Mouse (Mus musculus) neural tube, embryonic 11.5 days (tissue): ENCODE measurements at regions not wholly inside any gene's neighbourhood (a gene's known extent, or its start where the extent isn't known, plus 50 kb on each side); places are given as distances from the start of the nearest gene placed in this dataset.
A peak's percentile ranks its signal among the peaks of the same experiment; 100 is the strongest.

ENCODE experiments used
- ATAC-seq: fragments of 200-750 bp; cut with Nextera tagmentation; 2 replicates; pipeline ENCODE4 v1.8.0; 2017; ENCODE audit warnings: moderate number of reproducible peaks, mild to moderate bottlenecking, moderate TSS enrichment, moderate library complexity; ENCODE audit not compliant: insufficient read depth, low FRiP score, low TSS enrichment
- DNase-seq: peaks from one replicate; pipeline ENCODE4 v3.0.0-alpha.2; 2015; ENCODE audit warnings: low spot score
- H3K27ac ChIP-seq: fragments of 300-500 bp; sonication (generic); 2 replicates; pipeline ENCODE4 v1.5.1; 2014; ENCODE audit warnings: low read depth, mild to moderate bottlenecking, low read length
- H3K27me3 ChIP-seq: fragments of 300-500 bp; sonication (generic); 2 replicates; pipeline ENCODE4 v1.6.1; 2014; ENCODE audit warnings: mild to moderate bottlenecking, low read length, mixed read lengths; ENCODE audit not compliant: control insufficient read depth, insufficient read depth
- H3K36me3 ChIP-seq: fragments of 300-500 bp; sonication (generic); 2 replicates; pipeline ENCODE4 v1.6.1; 2014; ENCODE audit warnings: mild to moderate bottlenecking, low read length, moderate library complexity, mixed read lengths; ENCODE audit not compliant: control insufficient read depth, insufficient read depth
- H3K4me1 ChIP-seq: fragments of 300-500 bp; sonication (generic); 2 replicates; pipeline ENCODE4 v1.6.1; 2014; ENCODE audit warnings: low read length, mixed read lengths; ENCODE audit not compliant: control insufficient read depth, insufficient read depth
- H3K4me2 ChIP-seq: fragments of 300-500 bp; sonication (generic); 2 replicates; pipeline ENCODE4 v1.6.1; 2014; ENCODE audit warnings: low read depth, mild to moderate bottlenecking, moderate library complexity
- H3K4me3 ChIP-seq: fragments of 300-500 bp; sonication (generic); 2 replicates; pipeline ENCODE4 v1.5.1; 2014; ENCODE audit warnings: low read depth, low read length
- H3K9ac ChIP-seq: fragments of 300-500 bp; sonication (generic); 2 replicates; pipeline ENCODE4 v1.6.1; 2014; ENCODE audit warnings: mild to moderate bottlenecking, low read length
- H3K9me3 ChIP-seq: fragments of 300-500 bp; sonication (generic); 2 replicates; pipeline ENCODE4 v1.6.1; 2016; ENCODE audit warnings: low read length; ENCODE audit not compliant: control insufficient read depth
- WGBS: fragments of 180-500 bp; shearing (Covaris S2); extraction: QIAGEN DNeasy Blood & Tissue Kit; methylation state at CpG from one replicate; pipeline ENCODE4 v1.1.7; 2014; 5-methylcytosine and 5-hydroxymethylcytosine counted together

DNA sequence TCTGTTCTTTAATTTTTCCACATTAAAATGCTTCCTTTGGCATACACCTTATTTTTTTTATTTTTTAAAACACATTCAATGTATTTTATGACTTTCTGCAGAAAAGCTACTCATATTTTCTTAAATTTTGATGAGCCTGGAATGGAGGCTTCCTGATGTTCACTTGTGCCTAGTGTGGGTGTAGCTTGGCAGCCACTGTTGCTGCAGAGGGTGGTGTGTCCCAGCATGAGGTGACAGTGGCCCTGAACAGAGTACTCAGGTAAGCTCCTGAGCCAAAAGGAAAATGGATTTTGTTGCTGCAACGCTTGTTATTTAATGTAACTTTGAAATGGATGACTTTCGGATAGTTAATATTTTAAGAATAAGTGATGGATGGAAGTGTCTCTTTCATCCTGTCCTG is 170.6 kb downstream of the Eipr1 start:
- H3K4me3 ChIP-seq, result no peak overlapping the region
- H3K27me3 ChIP-seq, result no peaks in the 10 kb centered on the region
- no peak overlapping the region for H3K9ac ChIP-seq
- H3K4me1 ChIP-seq, result no peaks in the 10 kb centered on the region
- DNase-seq (no peak), ATAC-seq (no peak)
- H3K4me2 ChIP-seq, result no peak overlapping the region
- no peaks in the 10 kb centered on the region for H3K9me3 ChIP-seq
- WGBS, result 89% methylated on average over 2 of the region's 2 CpGs
- no peaks in the 10 kb centered on the region for H3K36me3 ChIP-seq
- H3K27ac ChIP-seq, result no peak overlapping the region

DNA sequence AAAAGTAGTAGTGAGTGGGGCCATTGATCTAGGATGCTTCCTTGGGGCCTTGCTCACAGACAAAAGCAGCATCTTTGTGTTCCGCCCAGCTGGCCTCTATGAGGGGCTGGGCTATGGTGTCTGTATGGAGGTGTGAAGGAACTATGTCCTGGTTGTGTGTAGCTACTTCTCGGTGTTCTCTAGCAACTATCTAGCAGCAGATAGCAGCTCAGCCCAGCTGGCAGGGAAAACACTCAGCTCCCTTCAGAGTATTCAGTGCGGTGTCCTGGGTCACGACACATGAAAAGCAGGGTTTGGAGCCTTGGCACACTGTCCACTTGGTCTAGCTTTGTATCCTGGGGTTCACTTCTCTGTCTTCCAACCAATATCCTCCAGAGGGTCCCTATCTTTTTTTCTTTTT is 173.6 kb downstream of the Eipr1 start:
- ATAC-seq (no peak), DNase-seq (no peak)
- no peaks in the 10 kb centered on the region for H3K9me3 ChIP-seq
- WGBS, result 87% methylated on average over 4 of the region's 4 CpGs
- H3K27ac ChIP-seq, result no peak overlapping the region
- no peak overlapping the region for H3K9ac ChIP-seq
- no peaks in the 10 kb centered on the region for H3K36me3 ChIP-seq
- H3K27me3 ChIP-seq, result no peaks in the 10 kb centered on the region
- no peak overlapping the region for H3K4me2 ChIP-seq
- no peaks in the 10 kb centered on the region for H3K4me1 ChIP-seq
- H3K4me3 ChIP-seq, result no peak overlapping the region

DNA sequence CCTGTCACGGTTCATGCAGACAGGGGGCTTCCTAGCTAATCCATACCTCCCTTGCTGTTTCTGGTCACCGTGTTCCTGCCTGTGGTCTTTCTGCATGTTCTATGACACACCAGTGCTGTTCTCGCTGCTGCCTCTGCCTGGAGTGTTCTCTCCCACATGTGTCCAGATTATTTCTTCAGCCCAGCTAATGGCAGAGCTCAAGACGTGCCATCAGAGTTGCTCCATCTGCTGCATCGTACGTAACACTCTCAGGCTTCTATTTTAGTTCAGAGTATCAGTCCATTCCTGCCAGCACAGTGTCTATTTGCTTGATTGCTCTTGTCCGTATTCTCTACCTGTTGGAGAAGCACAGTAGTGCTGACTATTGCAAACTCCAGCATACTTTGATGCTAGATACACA is 188.3 kb downstream of the Eipr1 start:
- ATAC-seq (no peak), DNase-seq (no peak)
- Histone ChIP-seq H3K4me2 (no peak overlapping the region), H3K4me3 (no peak overlapping the region), H3K4me1 (no peaks in the 10 kb centered on the region), H3K9me3 (no peaks in the 10 kb centered on the region), H3K36me3 (no peaks in the 10 kb centered on the region), H3K9ac (no peak overlapping the region), H3K27me3 (no peaks in the 10 kb centered on the region), H3K27ac (no peak overlapping the region)
- WGBS, result 90% methylated on average over 7 of the region's 7 CpGs

DNA sequence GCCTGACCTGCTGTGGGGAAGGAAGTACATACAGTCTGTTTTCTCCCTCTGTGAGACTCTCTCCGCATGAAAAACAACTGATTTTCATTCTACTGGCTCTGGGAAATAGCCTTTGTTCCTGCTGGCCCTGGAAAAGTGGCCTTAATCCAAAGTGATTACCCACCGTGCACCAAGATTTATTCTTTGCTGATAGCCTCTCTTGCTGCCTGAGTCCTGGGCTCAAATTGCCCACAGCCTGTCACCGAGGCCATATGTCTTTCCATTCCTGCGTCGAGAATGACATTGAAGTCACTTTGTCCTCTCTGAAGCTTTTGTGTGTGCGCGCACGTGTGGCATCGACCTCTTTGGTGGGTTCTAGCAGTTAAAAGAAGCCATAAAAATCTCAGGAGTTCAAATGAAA is 197.3 kb downstream of the Eipr1 start:
- H3K27me3 ChIP-seq, result no peaks in the 10 kb centered on the region
- no peak overlapping the region for H3K4me2 ChIP-seq
- peak overlapping the region; percentile 47; the same call in 1 of the 2 replicates for H3K27ac ChIP-seq
- H3K4me3 ChIP-seq, result no peak overlapping the region
- H3K9me3 ChIP-seq, result no peaks in the 10 kb centered on the region
- ATAC-seq (peak; percentile 53; the same call in 1 of the 2 replicates), DNase-seq (no peak)
- H3K9ac ChIP-seq, result no peak overlapping the region
- H3K4me1 ChIP-seq, result peaks cover 4% of the 10 kb centered on the region; the same call in 1 of the 2 replicates
- no peaks in the 10 kb centered on the region for H3K36me3 ChIP-seq
- WGBS, result 11% methylated on average over 9 of the region's 9 CpGs

DNA sequence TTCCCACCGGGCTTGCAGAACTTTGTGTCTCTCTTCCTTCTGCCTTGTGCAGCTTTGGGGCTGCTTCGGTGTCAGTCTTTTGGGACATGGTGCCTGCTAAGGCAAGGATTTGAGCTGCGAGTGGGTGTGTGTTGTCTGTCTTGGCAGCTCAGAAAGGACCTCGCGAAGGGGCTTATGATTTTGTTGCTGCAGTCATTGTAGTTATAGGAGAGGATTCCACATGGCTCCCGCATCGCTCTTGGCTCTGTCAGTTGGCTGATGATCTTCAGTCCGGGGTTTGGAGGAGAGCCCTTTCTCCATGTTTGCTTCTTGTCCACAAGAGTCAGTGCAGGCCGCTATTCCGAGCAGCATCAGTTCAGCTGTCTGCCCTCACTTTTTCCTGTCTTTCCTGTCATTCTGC is 197.7 kb downstream of the Eipr1 start:
- H3K9me3 ChIP-seq, result no peaks in the 10 kb centered on the region
- H3K36me3 ChIP-seq, result no peaks in the 10 kb centered on the region
- no peaks in the 10 kb centered on the region for H3K27me3 ChIP-seq
- WGBS, result 64% methylated on average over 10 of the region's 10 CpGs
- H3K27ac ChIP-seq, result 0 out of 2 replicates have a peak overlapping the region, but pooled peaks have one; percentile 47
- no peak overlapping the region for H3K9ac ChIP-seq
- H3K4me1 ChIP-seq, result peaks cover 4% of the 10 kb centered on the region; the same call in 1 of the 2 replicates
- H3K4me3 ChIP-seq, result no peak overlapping the region
- H3K4me2 ChIP-seq, result no peak overlapping the region
- DNase-seq (peak; percentile 47), ATAC-seq (0 out of 2 replicates have a peak, but pooled peaks have one; percentile 2)

DNA sequence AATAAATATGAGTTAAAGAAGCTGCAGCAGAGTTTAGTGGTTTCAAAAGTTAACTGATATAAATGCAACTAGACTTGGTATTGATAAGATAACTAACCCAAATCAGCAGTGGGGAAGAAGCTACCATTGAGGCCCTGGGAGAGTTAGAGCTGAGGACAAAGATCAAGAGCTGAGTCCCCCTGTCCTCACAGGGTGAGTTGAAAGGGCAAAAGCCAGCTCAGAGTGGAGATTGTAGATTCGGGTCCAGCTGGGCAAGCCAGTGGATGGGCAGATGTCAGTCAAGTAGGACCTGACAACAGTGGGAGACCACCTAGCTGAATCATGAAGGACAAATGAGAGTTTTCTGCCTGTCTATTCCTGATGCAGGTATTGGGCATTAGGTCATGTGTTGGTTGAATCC is 205.6 kb downstream of the Eipr1 start:
- H3K9ac ChIP-seq, result no peak overlapping the region
- H3K4me3 ChIP-seq, result no peak overlapping the region
- no peaks in the 10 kb centered on the region for H3K27me3 ChIP-seq
- H3K4me2 ChIP-seq, result no peak overlapping the region
- H3K36me3 ChIP-seq, result no peaks in the 10 kb centered on the region
- 88% methylated on average over 1 of the region's 1 CpGs for WGBS
- H3K27ac ChIP-seq, result no peak overlapping the region
- no peaks in the 10 kb centered on the region for H3K4me1 ChIP-seq
- ATAC-seq, result no peak
- DNase-seq, result no peak
- H3K9me3 ChIP-seq, result no peaks in the 10 kb centered on the region

DNA sequence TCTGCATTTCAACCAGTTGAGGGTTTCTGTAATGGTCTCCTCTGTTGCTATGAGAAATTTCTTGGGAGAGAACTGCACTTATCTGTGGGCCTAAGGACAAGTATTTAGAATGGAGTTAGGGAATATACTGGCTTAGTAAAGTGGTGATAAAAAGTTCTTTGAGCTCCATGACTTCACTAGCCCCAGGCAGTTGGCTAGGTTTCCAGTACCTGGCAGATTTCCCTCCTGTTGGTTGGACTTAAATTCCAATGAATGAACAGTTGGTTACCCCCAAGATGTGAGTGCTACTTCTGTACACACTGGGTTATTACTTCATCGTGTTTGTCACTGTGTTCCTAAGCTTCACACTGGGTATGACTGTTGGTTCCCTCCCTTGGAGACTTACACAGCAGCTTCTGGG is 207.1 kb downstream of the Eipr1 start:
- 74% methylated on average over 1 of the region's 1 CpGs for WGBS
- H3K4me1 ChIP-seq, result no peaks in the 10 kb centered on the region
- no peak overlapping the region for H3K4me2 ChIP-seq

DNA sequence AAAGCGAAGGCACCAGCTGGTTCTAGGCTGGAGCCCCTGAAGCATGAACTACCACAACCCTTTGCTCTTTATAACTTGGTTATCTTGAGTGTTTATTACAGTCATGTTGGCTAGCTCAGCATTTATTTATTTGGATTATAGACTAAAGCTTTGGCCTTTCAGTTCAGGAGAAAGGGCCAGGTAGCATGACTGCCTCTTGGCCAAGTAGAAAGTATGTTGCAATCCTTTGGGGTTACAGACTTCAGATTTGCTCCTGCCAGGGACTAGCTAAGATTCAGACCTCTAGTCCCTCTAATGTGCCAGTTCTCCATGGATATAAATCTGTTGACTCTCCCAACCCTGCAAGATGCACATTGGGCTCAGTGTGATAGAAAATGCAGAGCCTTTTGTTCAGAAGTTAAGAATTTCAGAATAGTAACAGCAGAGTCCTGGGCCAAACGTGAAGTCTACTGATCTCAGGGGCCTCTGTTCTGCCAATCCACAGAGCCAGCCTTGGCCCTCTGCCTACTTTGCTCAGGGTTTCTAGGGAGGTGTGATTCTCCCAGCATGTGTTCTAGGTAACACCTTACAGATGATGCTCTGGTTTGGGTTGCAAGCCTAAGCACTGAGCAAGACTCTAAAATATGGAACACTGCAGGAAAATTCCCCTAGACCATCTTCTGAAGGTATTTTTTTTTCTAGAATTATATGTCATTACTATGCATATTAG is 218.2 kb downstream of the Eipr1 start:
- H3K9me3 ChIP-seq, result no peaks in the 10 kb centered on the region
- no peak overlapping the region for H3K4me3 ChIP-seq
- no peak overlapping the region for H3K4me2 ChIP-seq
- H3K4me1 ChIP-seq, result no peaks in the 10 kb centered on the region
- H3K36me3 ChIP-seq, result no peaks in the 10 kb centered on the region
- H3K27ac ChIP-seq, result no peak overlapping the region
- DNase-seq (no peak), ATAC-seq (no peak)
- 76% methylated on average over 2 of the region's 2 CpGs for WGBS
- H3K9ac ChIP-seq, result no peak overlapping the region
- no peaks in the 10 kb centered on the region for H3K27me3 ChIP-seq

More for the DNA sequence above, 207.1 kb downstream of the Eipr1 start:
- Histone ChIP-seq H3K4me3 (no peak overlapping the region), H3K27ac (no peak overlapping the region), H3K36me3 (no peaks in the 10 kb centered on the region), H3K9me3 (no peaks in the 10 kb centered on the region), H3K9ac (no peak overlapping the region), H3K27me3 (no peaks in the 10 kb centered on the region)
- DNase-seq (no peak), ATAC-seq (no peak)

DNA sequence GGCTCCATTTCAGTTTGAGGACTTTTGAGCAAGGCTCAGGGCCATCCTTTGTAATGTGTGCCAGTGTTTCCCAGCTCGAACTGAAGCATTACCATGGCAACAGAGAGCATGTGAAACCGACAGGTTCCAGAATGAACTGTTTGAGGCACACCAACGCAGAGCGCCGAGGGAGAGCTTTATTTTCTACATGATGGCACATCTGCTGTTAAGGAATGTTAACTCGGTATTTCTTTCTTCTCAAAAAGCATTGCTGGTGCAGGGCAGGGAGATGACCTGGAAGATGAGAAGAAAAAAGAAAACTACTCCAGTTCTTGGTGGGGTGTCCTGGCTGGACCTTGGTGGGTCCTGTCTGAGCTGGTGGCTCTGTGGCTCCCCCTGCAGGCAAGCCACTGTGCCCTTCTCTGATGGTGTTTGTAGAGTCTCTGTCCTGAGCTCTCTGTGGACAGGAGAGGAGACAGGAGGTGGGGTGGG is 223.0 kb downstream of the Eipr1 start:
- 39% methylated on average over 6 of the region's 6 CpGs for WGBS
- H3K4me3 ChIP-seq, result no peak overlapping the region
- no peak overlapping the region for H3K27ac ChIP-seq
- H3K9me3 ChIP-seq, result no peaks in the 10 kb centered on the region
- peak; percentile 51 for DNase-seq
- H3K4me2 ChIP-seq, result no peak overlapping the region
- no peaks in the 10 kb centered on the region for H3K27me3 ChIP-seq
- H3K9ac ChIP-seq, result no peak overlapping the region
- no peaks in the 10 kb centered on the region for H3K4me1 ChIP-seq
- peak; percentile 55 for ATAC-seq
- no peaks in the 10 kb centered on the region for H3K36me3 ChIP-seq
